Mouse (Mus musculus) thymus, adult 2 months (tissue): ENCODE results near the gene Napepld.

Experiments
- CTCF ChIP-seq: fragments of 200-500 bp; IDR thresholded peaks from 2 replicates; pipeline ENCODE4 v1.5.1; 2012; ENCODE audit warnings: mild to moderate bottlenecking, control low read depth, low read length, moderate library complexity, borderline replicate concordance; ENCODE audit not compliant: control insufficient read depth, poor library complexity, insufficient read depth; ENCODE audit errors: extremely low read depth
- POLR2A ChIP-seq: fragments of 200-500 bp; IDR thresholded peaks from 2 replicates; pipeline ENCODE4 v1.6.1; 2012; ENCODE audit warnings: mild to moderate bottlenecking, low read length, control low read depth, moderate library complexity; ENCODE audit not compliant: control insufficient read depth, poor library complexity, insufficient read depth; ENCODE audit errors: extremely low read depth

DNA sequence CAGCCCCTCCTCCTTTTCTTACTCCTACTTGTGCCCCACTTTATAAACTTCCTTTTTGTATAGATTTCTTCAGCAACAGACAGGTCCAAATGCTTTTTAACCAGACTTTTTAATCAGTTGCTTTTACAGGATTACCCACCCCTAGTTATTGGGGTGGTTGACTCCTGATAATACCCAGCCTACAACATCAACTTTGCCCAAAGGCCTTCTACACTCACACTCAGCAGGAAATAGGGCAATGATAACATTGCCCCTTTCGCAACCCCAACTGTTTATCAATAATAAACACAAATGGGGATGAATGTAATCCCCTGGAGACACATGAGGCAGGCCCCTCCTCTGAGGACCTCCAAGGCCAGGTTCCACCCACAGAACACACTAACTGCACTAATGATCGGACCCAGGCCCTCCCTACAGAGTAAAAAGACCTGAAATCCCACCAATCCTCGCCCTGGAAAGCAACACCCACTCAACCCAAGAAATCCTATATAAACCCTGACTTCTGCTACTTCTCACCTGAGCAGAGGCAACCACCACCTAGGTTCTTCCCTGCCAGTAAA, 84.7 kb downstream of the Napepld start:
- TF ChIP-seq CTCF, result no peak
- TF ChIP-seq POLR2A, result no peak
